Mouse (Mus musculus): Measurements from ENCODE around the gene Btbd6.

DNA sequence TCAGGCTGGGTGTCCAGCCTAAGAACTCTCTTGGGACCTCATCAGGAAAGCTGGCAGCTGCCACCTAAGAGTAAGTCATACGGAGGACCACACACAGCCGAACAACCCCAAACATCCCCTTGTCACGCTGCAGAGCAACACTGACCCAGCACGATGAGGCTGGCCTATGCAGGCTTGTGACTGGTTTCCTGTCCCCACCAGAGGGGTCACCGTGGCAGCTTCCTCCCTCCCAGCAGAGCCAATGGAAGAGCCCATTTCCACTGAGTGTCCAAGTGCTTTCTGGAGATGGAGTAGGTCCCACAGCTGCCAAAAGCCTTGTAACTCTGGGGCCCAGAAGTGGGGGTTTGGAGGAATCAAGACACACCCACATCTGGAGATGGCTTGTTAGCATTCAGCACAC, 14.4 kb upstream of the Btbd6 start:
- TF ChIP-seq CTCF (IDR thresholded peaks at IDR 0.05; ENCODE audit: low read depth) (no peak), EP300 (IDR thresholded peaks at IDR 0.05; ENCODE audit: low read depth) (no peak)

All from heart, postnatal 0 days (tissue).